Mouse (Mus musculus) cerebellum, adult 2 months (tissue): ENCODE results near the gene Sdhc.

Experiments
- CTCF ChIP-seq: fragments of 200-500 bp; IDR thresholded peaks from 2 replicates; pipeline ENCODE4 v1.5.1; 2011; ENCODE audit warnings: low read depth, mild to moderate bottlenecking, control low read depth, low read length, moderate library complexity, borderline replicate concordance; ENCODE audit not compliant: insufficient read depth
- POLR2A ChIP-seq: fragments of 200-500 bp; IDR thresholded peaks from 2 replicates; pipeline ENCODE4 v1.6.1; 2011; ENCODE audit warnings: low read length, control low read depth, borderline replicate concordance; ENCODE audit not compliant: insufficient read depth

DNA sequence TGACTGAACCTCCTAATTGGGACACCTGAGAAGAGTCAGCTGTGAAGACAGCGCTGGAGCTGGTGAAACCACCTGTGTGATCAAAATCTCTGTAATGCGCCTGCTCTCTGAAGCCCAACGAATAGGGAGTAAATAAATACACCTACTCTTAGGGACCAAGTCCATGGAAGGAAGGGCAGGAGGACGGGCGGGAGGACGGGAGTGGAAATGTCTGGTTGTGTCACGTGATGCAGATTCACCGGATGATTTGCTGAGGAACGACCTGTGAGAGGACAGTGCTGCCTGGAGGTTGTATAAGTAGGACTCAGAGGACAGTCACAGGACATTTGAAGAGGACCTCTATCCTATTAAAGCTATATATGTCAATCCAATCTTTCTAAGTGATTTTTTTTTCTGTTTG is 40.8 kb downstream of the Sdhc start:
- TF ChIP-seq POLR2A = no peak
- no peak for TF ChIP-seq CTCF
